Mouse (Mus musculus) liver, adult 2 months (tissue): Measurements from ENCODE around the gene Tlr9. TPM values are rescaled to one million over a fixed set of nuclear protein-coding genes. Genes with fewer than 3 reads are reported as not detected.

Experiments
- DNase-seq: peaks from one replicate; pipeline ENCODE4 v3.0.0-alpha.2; 2011; ENCODE audit warnings: low read depth, low spot score; ENCODE audit errors: extremely low read depth
- H3K27ac ChIP-seq: fragments of 200-500 bp; replicated peaks from 2 replicates; pipeline ENCODE4 v1.5.1; 2012; ENCODE audit warnings: low read depth, mild to moderate bottlenecking, control low read depth, inconsistent platforms, low read length; ENCODE audit not compliant: insufficient read depth
- H3K27me3 ChIP-seq: fragments of 200-500 bp; 2 replicates; pipeline ENCODE4 v1.6.1; 2012; ENCODE audit warnings: mild to moderate bottlenecking, moderate library complexity, low read length, inconsistent platforms; ENCODE audit not compliant: control insufficient read depth, insufficient read depth
- H3K36me3 ChIP-seq: fragments of 200-500 bp; 2 replicates; pipeline ENCODE4 v1.6.1; 2012; ENCODE audit warnings: low read length, inconsistent platforms; ENCODE audit not compliant: control insufficient read depth, insufficient read depth
- H3K4me1 ChIP-seq: fragments of 200-500 bp; 2 replicates; pipeline ENCODE4 v1.6.1; 2011; ENCODE audit warnings: low read length; ENCODE audit not compliant: control insufficient read depth, insufficient read depth
- H3K4me3 ChIP-seq: fragments of 200-500 bp; 2 replicates; pipeline ENCODE4 v1.5.1; 2011; ENCODE audit warnings: low read depth, mild to moderate bottlenecking, control low read depth, low read length, moderate library complexity; ENCODE audit not compliant: insufficient read depth
- H3K79me2 ChIP-seq: fragments of 200-500 bp; 2 replicates; pipeline ENCODE4 v1.6.1; 2012; ENCODE audit warnings: inconsistent platforms, mild to moderate bottlenecking, low read length, moderate library complexity; ENCODE audit not compliant: control insufficient read depth, insufficient read depth
- H3K9ac ChIP-seq: fragments of 200-500 bp; 2 replicates; pipeline ENCODE4 v1.6.1; 2012; ENCODE audit warnings: low read depth, mild to moderate bottlenecking, control low read depth, inconsistent platforms, low read length
- CTCF ChIP-seq: fragments of 200-500 bp; IDR thresholded peaks from 2 replicates; pipeline ENCODE4 v1.5.1; 2011; ENCODE audit warnings: low read depth, low read length, control low read depth
- POLR2A ChIP-seq: fragments of 200-500 bp; IDR thresholded peaks from 2 replicates; pipeline ENCODE4 v1.6.1; 2011; ENCODE audit warnings: low read length, control low read depth; ENCODE audit not compliant: insufficient read depth; ENCODE audit errors: extremely low read depth
- WGBS: fragments of 180-500 bp; shearing (Covaris S2); methylation state at CpG from one replicate; pipeline ENCODE4 v1.1.7; 2018; 5-methylcytosine and 5-hydroxymethylcytosine counted together
- polyA plus RNA-seq: library from polyadenylated mRNA; depleted of rRNA; stranded (reverse); fragments of >200 nt; gene quantifications from 2 replicates; pipeline ENCODE4 v1.2.3, GENCODE M21; 2012
- total RNA-seq: library from RNA; depleted of rRNA; stranded (reverse); fragments of >200 nt; gene quantifications from 2 replicates; pipeline ENCODE4 v1.2.3, GENCODE M21; 2014

Gene Tlr9
- total and polyA plus RNA-seq, 2 experiments: 0.18 to 0.61 TPM

- WGBS: 68% methylated on average over 18 of the region's 18 CpGs
- H3K36me3 ChIP-seq: no peaks in the 10 kb centered on the region
- DNase-seq: no peak
- H3K27ac ChIP-seq: 0 out of 2 replicates have a peak within 1 kb of the TSS, but pooled peaks have one; percentile 5
- peaks cover 7% of the 10 kb centered on the region for H3K4me1 ChIP-seq
- H3K27me3 ChIP-seq: no peaks in the 10 kb centered on the region
- H3K9ac ChIP-seq: peak within 1 kb of the TSS; percentile 83
- H3K79me2 ChIP-seq: no peaks in the 10 kb centered on the region
- H3K4me3 ChIP-seq: peak within 1 kb of the TSS; percentile 72
- TF ChIP-seq CTCF (no peak), POLR2A (no peak)
These were observed 22.7 kb upstream of the Tlr9 start, which contains the start of gene Ppm1m for GRCm38 (mm10) chr9:106199535-106200272. TSS of gene Ppm1m (minus strand) at chr9:106199746.

- no peak for TF ChIP-seq CTCF
- TF ChIP-seq POLR2A: no peak
- Histone ChIP-seq H3K27ac (no peak overlapping the region), H3K4me3 (no peak overlapping the region), H3K27me3 (no peaks in the 10 kb centered on the region), H3K36me3 (no peaks in the 10 kb centered on the region), H3K9ac (no peak overlapping the region), H3K4me1 (peaks cover 7% of the 10 kb centered on the region), H3K79me2 (no peaks in the 10 kb centered on the region)
- no peak for DNase-seq
- 75% methylated on average over 3 of the region's 3 CpGs for WGBS
These were observed 20.5 kb upstream of the Tlr9 start for GRCm38 (mm10) chr9:106201895-106202294.

- Histone ChIP-seq H3K4me3 (peak within 1 kb of the TSS; percentile 83), H3K9ac (peak within 1 kb of the TSS; percentile 87), H3K4me1 (peaks cover 7% of the 10 kb centered on the region), H3K27ac (peak within 1 kb of the TSS; percentile 60), H3K36me3 (no peaks in the 10 kb centered on the region), H3K27me3 (no peaks in the 10 kb centered on the region), H3K79me2 (no peaks in the 10 kb centered on the region)
- 2% methylated on average over 61 of the region's 61 CpGs for WGBS
- DNase-seq: peak; percentile 56
- TF ChIP-seq CTCF: no peak
- TF ChIP-seq POLR2A: peak; percentile 35; the same call in 1 of the 2 replicates
These were observed 19.4 kb upstream of the Tlr9 start, which contains the start of gene Twf2 for GRCm38 (mm10) chr9:106202819-106203636. TSS of gene Twf2 (plus strand) at chr9:106203108.

GRCm38 (mm10) chr9:106203990-106204851 is 18.2 kb upstream of the Tlr9 start:
- H3K27me3 ChIP-seq: no peaks in the 10 kb centered on the region
- H3K4me1 ChIP-seq: peaks cover 2% of the 10 kb centered on the region
- no peak overlapping the region for H3K9ac ChIP-seq
- no peak overlapping the region for H3K4me3 ChIP-seq
- H3K36me3 ChIP-seq: no peaks in the 10 kb centered on the region
- 77% methylated on average over 7 of the region's 7 CpGs for WGBS
- no peak for TF ChIP-seq CTCF
- no peak for TF ChIP-seq POLR2A
- no peaks in the 10 kb centered on the region for H3K79me2 ChIP-seq
- no peak for DNase-seq
- no peak overlapping the region for H3K27ac ChIP-seq

- no peak overlapping the region for H3K27ac ChIP-seq
- no peaks in the 10 kb centered on the region for H3K79me2 ChIP-seq
- no peaks in the 10 kb centered on the region for H3K36me3 ChIP-seq
- H3K9ac ChIP-seq: no peak overlapping the region
- DNase-seq: no peak
- WGBS: 91% methylated on average over 7 of the region's 7 CpGs
- H3K4me3 ChIP-seq: no peak overlapping the region
- H3K4me1 ChIP-seq: peaks cover 2% of the 10 kb centered on the region
- TF ChIP-seq POLR2A (no peak), CTCF (no peak)
- H3K27me3 ChIP-seq: no peaks in the 10 kb centered on the region
These were observed 16.6 kb upstream of the Tlr9 start for GRCm38 (mm10) chr9:106205713-106206290.
